Mouse (Mus musculus) embryonic stem cell, embryonic (primary cell): ENCODE measurements around the gene Cisd3.

Experiments used
- CTCF ChIA-PET, 4 experiments: fragments of 300-600 bp in 2 of 4; fragments of 350-600 bp in 2 of 4; sonication (Branson Sonifier 250); formaldehyde crosslinking; loops; one replicate each; lab custom pipeline; 2022; ENCODE audit warnings: inconsistent platforms in 2 of 4; lab: Charles Lee
- POLR2A ChIA-PET, 4 experiments: fragments of 300-600 bp in 2 of 4; fragments of 350-600 bp in 2 of 4; sonication (Branson Sonifier 250); formaldehyde crosslinking; loops; one replicate each; lab custom pipeline; 2022; ENCODE audit warnings: antibody characterized with exemption in 4 of 4, inconsistent platforms in 1 of 4; lab: Charles Lee

Gene Cisd3

DNA sequence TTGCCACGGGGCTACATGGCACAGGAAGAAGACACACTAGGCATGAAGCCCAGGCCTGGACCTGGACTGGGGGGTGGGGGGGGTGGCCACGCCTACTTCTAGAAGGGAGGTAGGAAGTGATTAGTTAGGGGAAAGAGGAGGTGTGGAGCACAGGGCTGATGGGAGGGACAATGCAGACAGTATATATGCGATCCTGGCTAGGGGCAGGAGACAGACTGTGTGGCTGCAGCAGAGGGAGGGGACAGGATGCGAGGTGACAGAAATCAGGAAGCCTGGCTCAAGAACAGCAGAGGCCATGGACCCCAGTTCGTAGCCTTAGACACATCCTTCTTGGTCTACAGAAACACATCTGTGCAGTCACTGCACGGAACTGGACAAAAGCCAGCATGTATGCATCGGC lies 38.1 kb downstream of the Cisd3 start:
- CTCF ChIA-PET, result no interaction called here
- POLR2A ChIA-PET, result interaction anchor here in 2 of 4 experiments (0.5 to 1.4 kb wide), 3 partner anchors 9 to 397 kb away, joined by 3 read pairs; no protein-coding TSS in a partner anchor

DNA sequence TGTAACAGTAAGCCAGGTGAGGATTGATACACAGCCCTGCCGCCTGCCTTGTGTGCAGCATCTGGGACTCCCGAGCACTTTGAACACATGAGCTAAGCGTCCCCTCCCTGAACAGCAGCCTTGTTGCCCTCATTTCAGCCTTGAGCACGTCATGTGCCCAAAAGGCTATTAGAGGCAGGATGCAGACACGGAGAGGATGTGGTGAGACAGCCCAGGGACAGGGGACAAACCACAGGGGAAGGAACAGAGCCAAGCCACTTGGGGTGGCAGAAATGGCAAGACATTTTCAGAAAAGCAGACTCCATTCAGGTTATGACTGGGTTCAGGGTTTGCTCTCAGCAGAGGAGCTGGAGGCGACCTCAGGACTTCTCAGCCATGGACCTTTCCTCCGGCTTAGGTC lies 42.7 kb downstream of the Cisd3 start:
- POLR2A ChIA-PET, result interaction anchor here in 2 of 4 experiments (0.7 to 1.8 kb wide), 4 partner anchors 17 to 102 kb away, joined by 3 to 4 read pairs (median 4); partner anchors contain the start of gene Pip4k2b (in 1 of the 2)
- CTCF ChIA-PET, result interaction anchor here in 2 of 4 experiments (0.6 to 1.1 kb wide), 5 partner anchors 10 to 167 kb away, joined by 3 to 5 read pairs (median 4); no protein-coding TSS in a partner anchor

DNA sequence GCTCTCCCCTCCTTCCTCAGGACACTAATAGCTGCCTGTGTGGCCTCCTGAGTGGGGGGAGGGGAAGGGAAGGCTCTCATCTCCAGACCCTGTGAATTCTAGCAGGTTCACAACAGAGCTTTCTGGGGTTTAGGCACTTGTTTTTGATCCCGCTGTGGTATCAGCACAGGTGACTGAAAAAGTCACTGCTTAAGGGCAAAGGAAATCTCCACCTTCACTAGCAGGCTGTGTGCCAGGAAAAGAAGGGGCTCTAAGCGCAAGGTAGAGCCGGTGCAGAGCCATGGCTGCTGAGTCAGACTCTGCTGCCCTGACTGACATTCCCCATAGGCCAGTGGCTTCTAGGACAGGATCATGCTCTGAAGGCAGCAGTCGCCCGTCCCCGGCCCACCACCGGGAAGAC lies 43.1 kb downstream of the Cisd3 start:
- CTCF ChIA-PET, result interaction anchor here in 2 of 4 experiments (0.6 to 1.1 kb wide), 6 partner anchors 10 to 166 kb away, joined by 3 to 5 read pairs (median 4); no protein-coding TSS in a partner anchor
- POLR2A ChIA-PET, result interaction anchor here in 2 of 4 experiments (0.7 to 1.8 kb wide), 5 partner anchors 16 to 102 kb away, joined by 3 to 4 read pairs (median 3); partner anchors contain the start of gene Pip4k2b (in 1 of the 2)

DNA sequence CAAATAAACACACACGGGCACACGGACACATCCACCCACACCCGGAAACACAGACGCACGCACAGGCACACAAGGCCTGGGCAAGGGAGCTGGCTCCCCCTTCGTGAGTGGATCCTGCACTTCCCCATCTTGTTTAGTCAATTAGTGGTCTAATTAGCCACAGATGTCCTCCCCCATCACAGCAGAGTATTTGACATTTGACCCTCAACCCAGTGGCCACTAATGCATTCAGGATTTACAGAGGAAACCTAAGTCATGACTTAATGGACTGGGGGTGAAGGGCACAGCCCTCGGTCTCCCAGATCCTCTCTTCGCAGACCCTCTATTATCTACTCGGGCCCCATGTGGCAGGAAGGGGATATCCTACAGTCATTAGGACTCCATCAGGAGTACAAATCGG lies 48.1 kb downstream of the Cisd3 start:
- ChIA-PET POLR2A (interaction anchor here in 3 of 4 experiments (0.6 to 2.6 kb wide), 9 partner anchors 9 to 1744 kb away, joined by 3 to 13 read pairs (median 4); partner anchors contain the start of gene Rpl23 (in 2 of the 3)), CTCF (interaction anchor here in 3 of 4 experiments (0.6 to 1.1 kb wide), 3 partner anchors 35 to 89 kb away, joined by 3 to 5 read pairs (median 3); no protein-coding TSS in a partner anchor)

DNA sequence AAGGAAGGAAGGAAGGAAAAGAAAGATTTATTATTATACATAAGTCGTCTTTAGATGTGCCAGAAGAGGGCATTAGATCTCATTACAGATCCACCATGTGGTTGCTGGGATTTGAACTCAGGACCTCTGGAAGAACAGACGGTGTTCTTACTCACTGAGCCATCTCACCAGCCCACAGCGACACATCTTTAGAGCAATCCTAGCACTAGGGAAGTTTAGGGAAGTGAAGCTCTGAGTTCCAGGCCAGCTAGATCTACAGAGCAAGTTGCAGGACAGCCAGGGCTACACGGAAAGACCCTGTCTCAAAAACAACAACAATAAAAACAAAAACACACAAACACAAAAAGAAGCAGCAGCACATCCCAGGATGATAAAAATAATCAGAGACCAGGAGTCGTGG lies 49.2 kb downstream of the Cisd3 start:
- ChIA-PET CTCF (interaction anchor here in 2 of 4 experiments (0.6 to 1.3 kb wide), 3 partner anchors 20 to 90 kb away, joined by 3 to 5 read pairs (median 3); no protein-coding TSS in a partner anchor), POLR2A (interaction anchor here in 2 of 4 experiments (0.6 to 2.4 kb wide), 6 partner anchors 10 to 269 kb away, joined by 3 to 7 read pairs (median 3); partner anchors contain the start of genes Fbxo47 (in 1 of the 2) and Pip4k2b (in 1 of the 2))

DNA sequence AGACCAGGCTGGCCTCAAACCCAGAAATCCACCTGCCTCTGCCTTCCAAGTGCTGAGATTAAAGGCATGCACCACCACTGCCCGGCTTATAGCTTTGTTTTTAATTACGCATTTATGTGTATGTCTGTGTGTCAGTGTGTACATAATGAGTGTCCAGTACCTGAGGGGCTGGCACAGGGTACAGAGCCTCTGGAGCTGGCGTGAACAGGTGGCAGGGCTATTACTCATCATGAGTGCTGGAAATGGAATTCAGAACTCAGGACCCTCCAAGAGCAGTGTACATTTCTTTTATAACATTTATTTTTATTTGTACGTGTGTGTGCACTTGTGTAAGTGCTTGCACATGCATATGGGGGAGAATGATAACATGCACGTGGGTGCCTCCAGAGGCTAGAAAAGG lies 51.0 kb downstream of the Cisd3 start:
- ChIA-PET CTCF (interaction anchor here in 2 of 4 experiments (0.6 to 1.0 kb wide), 4 partner anchors 19 to 92 kb away, joined by 3 to 6 read pairs (median 3); no protein-coding TSS in a partner anchor), POLR2A (interaction anchor here (0.5 to 2.8 kb wide), 17 partner anchors 19 to 394 kb away, joined by 3 to 9 read pairs (median 4); partner anchors contain the start of genes Epop (in 1 of the 4) and Rpl23 (in 1 of the 4))

DNA sequence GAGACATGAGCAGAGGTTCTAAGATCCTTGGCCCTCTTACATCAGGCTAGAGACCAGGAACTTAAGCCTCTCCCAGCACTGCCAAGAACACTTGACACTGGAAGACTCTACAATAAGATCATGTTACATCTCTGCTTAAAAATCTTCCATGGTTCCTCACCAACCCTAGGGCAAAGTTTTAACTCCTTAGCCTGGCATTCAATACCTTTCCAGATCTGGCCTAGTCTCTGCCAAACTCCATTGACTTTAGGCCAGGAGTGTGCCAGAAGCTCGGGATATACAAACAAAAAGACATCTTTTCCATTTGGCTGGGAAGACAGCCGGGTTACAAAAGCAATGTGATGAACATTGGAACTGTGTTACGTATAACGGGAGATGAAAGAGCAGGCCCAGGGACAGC lies 52.0 kb downstream of the Cisd3 start:
- ChIA-PET POLR2A (interaction anchor here in 2 of 4 experiments (1.0 to 2.8 kb wide), 7 partner anchors 11 to 108 kb away, joined by 3 to 9 read pairs (median 4); partner anchors contain the start of gene Epop (in 1 of the 2)), CTCF (interaction anchor here in 3 of 4 experiments (0.6 to 1.7 kb wide), 4 partner anchors 23 to 93 kb away, joined by 3 to 6 read pairs (median 4); no protein-coding TSS in a partner anchor)
